30 mouse cellular contexts compared by ENCODE assay signal in the genomic region with DNA sequence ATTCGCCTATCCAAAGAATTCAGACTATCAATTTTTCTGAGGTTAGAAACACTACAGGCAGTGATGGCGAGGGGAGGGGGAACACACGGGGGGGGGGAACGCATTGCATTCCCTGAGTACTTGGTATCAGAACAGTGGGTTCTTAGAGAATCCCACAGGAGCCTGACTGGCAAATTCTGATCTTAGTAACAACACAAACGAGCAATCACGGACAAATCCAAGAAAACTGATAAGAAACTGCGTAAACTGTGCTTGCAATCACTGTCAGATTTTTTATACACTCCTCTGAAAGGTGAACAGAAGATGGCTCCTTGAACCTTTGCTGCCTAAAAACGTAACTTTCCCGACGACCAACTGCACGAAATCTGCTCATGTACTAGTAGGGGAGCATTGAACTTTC. TPM values are rescaled to one million over a fixed set of nuclear protein-coding genes. Genes with fewer than 3 reads are reported as not detected.
DNase-seq lines count a peak whose midpoint lies in the region; ATAC-seq lines count a peak whose summit lies in the region.
"Not testable (repeated sequence)": the region's sequence is repeated elsewhere in the genome, so short reads cannot be mapped to it uniquely, and the experiment has no call there.
"Had no signal": no experiment of that assay in that cellular context is flagged by ENCODE, and none has a peak within 500 bp of the region (broad histone marks: within the 10 kb centered on the region; RNA-seq: fewer than 3 reads in every experiment).

No protein-coding gene starts in this region.

- H3K9ac ChIP-seq in midbrain, embryonic 11.5 days (ENCODE audit: low read length) = not testable (repeated sequence)

- ATAC-seq in midbrain, embryonic 11.5 days (ENCODE audit: low FRiP score) = not testable (repeated sequence)

- H3K27me3 ChIP-seq in embryonic facial prominence, embryonic 10.5 days (replicated peaks; ENCODE audit: low read depth, poor library complexity, severe bottlenecking) = peaks cover 26% of the 10 kb centered on the region
- not testable (repeated sequence) for H3K27me3 ChIP-seq in midbrain, embryonic 11.5 days (ENCODE audit: control insufficient read depth, insufficient read depth, low read length)

- H3K27ac ChIP-seq in embryonic facial prominence, embryonic 10.5 days (replicated peaks); midbrain, embryonic 11.5 days (ENCODE audit: low read depth, low read length): not testable (repeated sequence)

- 1% methylated on average over 11 of the region's 11 CpGs for WGBS in embryonic facial prominence, embryonic 10.5 days
- WGBS in midbrain, embryonic 11.5 days = 0% methylated on average over 11 of the region's 11 CpGs

- H3K9me3 ChIP-seq in embryonic facial prominence, embryonic 10.5 days; midbrain, embryonic 11.5 days (ENCODE audit: control insufficient read depth, low read length): not testable (repeated sequence)

- peak; percentile 1 for DNase-seq in 3134 (ENCODE audit: extremely low read depth, insufficient read length, low spot score)
- DNase-seq in cerebellum, adult 9-11 months = peak; percentile 3
- peak; percentile 9 for DNase-seq in embryonic facial prominence, embryonic 10.5 days (ENCODE audit: low spot score)
- DNase-seq in induced T-regulatory cell, adult 2 months (ENCODE audit: low read depth) = peak; percentile 21
- DNase-seq in left cerebral cortex, postnatal 36 days (ENCODE audit: low spot score in 2 of 2) = peak; percentile 10 to 31
- peak; percentile 86 for DNase-seq in midbrain, embryonic 11.5 days (ENCODE audit: low spot score, missing footprints)
- DNase-seq in retina, postnatal 1 day = peak; percentile 20

- not testable (repeated sequence) for H3K36me3 ChIP-seq in embryonic facial prominence, embryonic 10.5 days (replicated peaks); midbrain, embryonic 11.5 days (ENCODE audit: control insufficient read depth, insufficient read depth, low read length)

- intact Hi-C loops in left cerebral cortex, postnatal 36 days (cut with DNase I) = not testable (repeated sequence)

- not testable (repeated sequence) for H3K4me2 ChIP-seq in midbrain, embryonic 11.5 days

- not testable (repeated sequence) for H3K4me1 ChIP-seq in embryonic facial prominence, embryonic 10.5 days; midbrain, embryonic 11.5 days (ENCODE audit: control insufficient read depth, insufficient read depth, low read length)

- H3K4me3 ChIP-seq in embryonic facial prominence, embryonic 10.5 days; midbrain, embryonic 11.5 days (ENCODE audit: low read depth, low read length): not testable (repeated sequence)

RNA-seq across cellular contexts. Expression of a gene that starts 0.6 kb away (rescaled TPM):
- not detected in 2 replicates for polyA plus RNA-seq in embryonic facial prominence, embryonic 10.5 days (2016; fragmentation: Nextera tagmentation; extraction: Ambion mirVana)
- total RNA-seq in left cerebral cortex, postnatal 36 days (2021) = not detected
- polyA plus RNA-seq in midbrain, embryonic 11.5 days (2014; fragmentation: Nextera tagmentation; extraction: Ambion mirVana) = not detected in 2 replicates
- total RNA-seq: adrenal gland, adult 18-20 months; adrenal gland, postnatal 25 days; gastrocnemius, postnatal 10 days; heart, adult 8-10 months; heart, postnatal 10 days; hematopoietic stem cell, adult 5-6 weeks; left cerebral cortex, adult 18-20 months; left cerebral cortex, postnatal 14 days had no signal
- polyA plus RNA-seq: embryonic facial prominence, embryonic 14.5 days; erythroblast, embryonic 14.5 days; forebrain, embryonic 12.5 days; gonadal fat pad, adult 2 months; heart, embryonic 13.5 days; hindbrain, embryonic 16.5 days; intestine, embryonic 16.5 days; kidney, embryonic 14.5 days; limb, embryonic 14.5 days; liver, embryonic 12.5 days; liver, postnatal 0 days; lung, postnatal 0 days; midbrain, embryonic 15.5 days; neural tube, embryonic 12.5 days; stomach, embryonic 15.5 days had no signal

RNA-seq across cellular contexts. Expression of a gene that starts 24.6 kb away (rescaled TPM):
- polyA plus RNA-seq in embryonic facial prominence, embryonic 10.5 days (2016; fragmentation: Nextera tagmentation; extraction: Ambion mirVana) = not detected in 2 replicates
- total RNA-seq in left cerebral cortex, postnatal 36 days (2021) = under 1 TPM in 1 of 2 experiments, not detected in 1; 0.20 TPM
- not detected in 2 replicates for polyA plus RNA-seq in midbrain, embryonic 11.5 days (2014; fragmentation: Nextera tagmentation; extraction: Ambion mirVana)
- total RNA-seq: heart, postnatal 10 days; left cerebral cortex, postnatal 14 days had no signal
- polyA plus RNA-seq: erythroblast, embryonic 14.5 days; forebrain, embryonic 12.5 days; heart, embryonic 13.5 days; hindbrain, embryonic 16.5 days; intestine, embryonic 16.5 days; kidney, embryonic 14.5 days; liver, embryonic 12.5 days; midbrain, embryonic 15.5 days; neural tube, embryonic 12.5 days had no signal

Comparison
In these comparisons a context has a peak if more than half of its experiments do, and no peak if none do; other contexts are left out.
1. DNase-seq: peak in every context shown above with its lines; median percentile 86 in midbrain, embryonic 11.5 days; 21 in induced T-regulatory cell, adult 2 months; 20 in left cerebral cortex, postnatal 36 days; 20 in retina, postnatal 1 day; 9 in embryonic facial prominence, embryonic 10.5 days; 3 in cerebellum, adult 9-11 months; 1 in 3134.